Mouse (Mus musculus) layer of hippocampus, postnatal 14 days (tissue): ENCODE measurements around the gene Slc37a3. TPM values are rescaled to one million over a fixed set of nuclear protein-coding genes. Genes with fewer than 3 reads are reported as not detected.
"Not testable (repeated sequence)": the region's sequence is repeated elsewhere in the genome, so short reads cannot be mapped to it uniquely, and the experiment has no call there.

Experiments used
- DNase-seq, 2 experiments: peaks; one replicate each; pipeline ENCODE4 v3.0.0; 2021 to 2022; ENCODE audit warnings: low spot score in 2 of 2, mixed read lengths in 1 of 2
- total RNA-seq, 2 experiments: library from RNA; stranded (reverse); gene quantifications; 2 replicates each; pipeline ENCODE4 v1.2.3; 2021

Slc37a3 gene
- total RNA-seq, 2 experiments from 2014 or later, result 85.7 to 87.6 TPM

- DNase-seq, result no peak
These were observed 2.3 kb upstream of the Slc37a3 start for GRCm38 (mm10) chr6:39379749-39380148.

- DNase-seq, result no peak
These were observed 1.7 kb upstream of the Slc37a3 start for GRCm38 (mm10) chr6:39379224-39379623.

GRCm38 (mm10) chr6:39378161-39378835, 823 bp upstream of the Slc37a3 start:
- not testable (repeated sequence) for DNase-seq

- no peak for DNase-seq
These were observed 700 bp downstream of the Slc37a3 start for GRCm38 (mm10) chr6:39376775-39377174.

GRCm38 (mm10) chr6:39373301-39373955, 4.0 kb downstream of the Slc37a3 start:
- DNase-seq, result no peak

- no peak for DNase-seq
These were observed 4.7 kb downstream of the Slc37a3 start for GRCm38 (mm10) chr6:39372727-39373126.

DNA sequence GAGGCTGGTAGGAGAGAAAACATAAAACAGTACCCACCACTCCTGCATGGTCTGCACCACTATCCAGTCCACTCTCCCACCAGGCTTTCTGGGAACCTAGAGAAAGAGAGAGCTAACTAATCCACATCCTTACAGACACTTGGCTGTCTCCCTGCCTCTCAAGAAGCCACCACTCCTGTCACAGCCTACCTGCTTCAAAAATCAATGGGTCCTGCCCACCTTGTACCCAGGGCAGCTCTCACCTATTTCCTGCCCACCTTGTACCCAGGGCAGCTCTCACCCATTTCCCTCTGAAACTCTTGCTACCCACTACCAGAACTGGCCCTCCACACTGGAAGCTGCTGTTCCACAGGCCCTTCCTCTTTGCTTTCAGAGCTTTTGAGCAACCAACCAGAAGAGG, 5.4 kb downstream of the Slc37a3 start:
- DNase-seq, result no peak

- DNase-seq, result no peak
These were observed 7.8 kb downstream of the Slc37a3 start for GRCm38 (mm10) chr6:39369631-39370030.

DNA sequence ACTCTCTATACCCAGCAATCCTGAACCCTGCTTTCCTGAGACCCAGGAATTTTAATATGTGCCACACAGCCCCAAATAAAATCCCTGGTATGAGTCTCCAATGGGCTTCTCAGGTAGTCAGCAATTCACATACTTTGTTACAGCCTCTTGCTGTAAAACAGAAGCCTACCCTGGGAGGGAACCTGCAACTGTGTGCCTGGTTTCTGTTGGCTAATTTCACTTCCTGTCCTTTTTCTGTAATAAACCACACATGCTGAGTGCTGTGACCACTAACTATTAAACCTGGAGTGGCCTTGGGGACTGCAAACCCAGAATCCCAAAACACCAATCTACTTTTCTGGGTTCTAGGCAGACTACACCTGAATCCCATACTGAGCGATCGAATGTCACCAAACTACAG, 14.8 kb downstream of the Slc37a3 start:
- no peak for DNase-seq

DNA sequence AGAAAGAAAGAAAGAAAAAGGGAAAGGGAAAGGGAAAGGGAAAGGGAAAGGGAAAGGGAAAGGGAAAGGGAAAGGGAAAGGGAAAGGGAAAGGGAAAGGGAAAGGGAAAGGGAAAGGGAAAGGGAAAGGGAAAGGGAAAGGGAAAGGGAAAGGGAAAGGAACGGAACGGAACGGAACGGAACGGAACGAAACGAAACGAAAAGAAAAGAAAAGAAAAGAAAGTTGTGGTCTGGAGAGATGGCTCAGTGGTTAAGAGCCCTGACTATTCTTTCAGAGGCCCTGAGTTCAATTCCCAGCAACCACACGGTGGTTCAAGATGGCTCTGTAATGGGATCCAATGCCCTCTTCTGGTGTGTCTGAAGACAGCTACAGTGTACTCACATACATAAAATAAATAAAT, 18.3 kb downstream of the Slc37a3 start:
- not testable (repeated sequence) for DNase-seq

GRCm38 (mm10) chr6:39348946-39349345, 28.5 kb downstream of the Slc37a3 start:
- DNase-seq, result no peak

- DNase-seq, result no peak
These were observed 29.3 kb downstream of the Slc37a3 start for GRCm38 (mm10) chr6:39347880-39348814.

- DNase-seq, result no peak
These were observed 30.4 kb downstream of the Slc37a3 start for GRCm38 (mm10) chr6:39346991-39347501.

DNA sequence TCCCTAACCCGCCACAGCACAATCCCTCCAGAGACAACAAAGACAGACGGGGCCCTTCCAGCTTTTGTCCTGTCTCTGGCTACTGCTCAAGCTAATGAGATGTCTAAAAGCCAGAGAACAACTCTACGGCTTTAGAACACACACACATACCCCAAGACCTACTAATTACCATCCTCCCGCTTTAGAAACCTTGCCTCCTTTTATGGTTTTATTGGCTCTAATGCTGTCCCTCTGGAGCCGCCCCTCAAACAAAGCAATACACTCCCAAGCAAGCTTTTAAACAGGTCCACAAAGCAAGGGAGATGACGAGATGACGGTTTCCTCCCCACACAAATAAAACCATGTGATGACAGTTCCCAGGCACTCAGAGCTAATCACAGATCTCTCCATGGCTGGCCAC, 32.0 kb downstream of the Slc37a3 start:
- DNase-seq, result no peak

DNA sequence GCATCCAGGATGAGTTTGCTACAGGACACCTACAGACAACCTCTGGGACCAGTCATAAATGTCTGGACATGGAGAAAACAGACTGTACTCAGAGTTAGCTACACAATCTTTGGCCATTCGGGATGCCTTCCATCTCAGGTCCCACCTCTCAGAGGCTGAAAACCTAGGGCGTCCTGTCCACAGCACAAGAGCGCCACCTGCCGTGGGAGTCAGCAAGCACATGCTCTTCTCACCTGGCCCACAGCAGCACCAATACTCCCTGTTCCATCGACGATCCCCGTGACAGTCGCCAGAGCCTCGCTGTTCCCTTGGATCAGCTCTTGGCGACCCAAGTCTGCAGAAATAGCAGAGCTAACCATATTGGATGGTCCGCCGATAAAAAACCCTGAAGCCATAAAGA, 33.5 kb downstream of the Slc37a3 start:
- peak; percentile 77 to 79 for DNase-seq

DNA sequence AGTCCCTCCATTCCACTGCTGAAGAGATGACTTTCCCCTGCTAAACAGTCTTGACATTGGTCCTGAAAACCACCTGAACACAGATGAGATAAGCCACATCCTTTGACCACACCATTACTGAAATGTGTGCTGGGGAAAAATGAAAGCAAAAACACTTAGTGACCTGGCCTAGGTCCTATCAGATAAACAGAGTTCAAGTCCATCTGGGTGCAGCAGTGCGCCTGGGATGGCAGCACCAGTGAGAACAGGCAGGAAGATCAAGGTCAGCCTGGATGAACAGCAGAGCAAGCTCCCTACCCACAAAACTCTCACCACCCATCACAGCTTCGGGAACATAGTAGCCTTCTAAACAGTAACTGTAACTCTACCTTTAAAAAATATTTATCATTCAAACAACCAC, 35.7 kb downstream of the Slc37a3 start:
- DNase-seq, result no peak

DNA sequence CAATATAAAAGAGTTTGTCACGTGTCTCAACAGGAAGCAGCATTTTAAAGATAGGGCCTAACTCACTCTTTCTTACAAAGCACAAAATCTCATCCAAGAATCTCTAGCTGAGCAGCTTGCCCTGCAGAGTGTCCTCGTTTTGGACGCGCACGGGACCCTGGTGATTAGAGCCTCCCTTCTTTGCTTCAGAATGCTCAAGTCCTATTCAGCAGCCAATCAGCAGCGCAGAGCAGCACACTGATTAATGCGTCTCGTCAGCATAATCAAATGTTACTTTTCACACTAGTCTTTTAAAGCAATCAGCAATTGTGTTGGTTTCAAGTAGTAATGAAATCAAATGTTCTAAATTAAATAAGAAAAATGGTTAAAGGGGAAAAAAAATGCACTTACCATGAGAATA, 39.1 kb downstream of the Slc37a3 start:
- DNase-seq, result no peak

GRCm38 (mm10) chr6:39334873-39335272, 42.6 kb downstream of the Slc37a3 start:
- no peak for DNase-seq

DNA sequence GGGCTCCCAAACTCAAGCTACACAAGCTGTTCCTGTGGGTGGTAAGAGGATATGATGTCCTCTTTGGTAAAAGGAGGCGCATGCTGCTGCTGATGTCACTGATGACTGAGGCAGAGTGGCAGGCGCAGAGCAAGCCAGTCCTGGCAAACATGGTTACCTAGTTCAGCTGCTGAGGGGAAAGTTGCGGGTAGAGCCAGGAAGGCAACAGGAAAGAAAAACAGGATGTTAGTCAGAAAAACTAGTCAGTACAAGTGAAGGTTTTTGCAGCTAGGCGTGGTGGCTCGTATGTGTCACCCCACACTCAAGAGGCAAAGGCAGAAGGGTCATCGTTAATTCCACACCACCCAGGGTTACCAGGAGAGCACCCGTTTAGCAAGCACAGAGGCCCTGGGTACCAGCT, 43.3 kb downstream of the Slc37a3 start:
- no peak for DNase-seq

DNA sequence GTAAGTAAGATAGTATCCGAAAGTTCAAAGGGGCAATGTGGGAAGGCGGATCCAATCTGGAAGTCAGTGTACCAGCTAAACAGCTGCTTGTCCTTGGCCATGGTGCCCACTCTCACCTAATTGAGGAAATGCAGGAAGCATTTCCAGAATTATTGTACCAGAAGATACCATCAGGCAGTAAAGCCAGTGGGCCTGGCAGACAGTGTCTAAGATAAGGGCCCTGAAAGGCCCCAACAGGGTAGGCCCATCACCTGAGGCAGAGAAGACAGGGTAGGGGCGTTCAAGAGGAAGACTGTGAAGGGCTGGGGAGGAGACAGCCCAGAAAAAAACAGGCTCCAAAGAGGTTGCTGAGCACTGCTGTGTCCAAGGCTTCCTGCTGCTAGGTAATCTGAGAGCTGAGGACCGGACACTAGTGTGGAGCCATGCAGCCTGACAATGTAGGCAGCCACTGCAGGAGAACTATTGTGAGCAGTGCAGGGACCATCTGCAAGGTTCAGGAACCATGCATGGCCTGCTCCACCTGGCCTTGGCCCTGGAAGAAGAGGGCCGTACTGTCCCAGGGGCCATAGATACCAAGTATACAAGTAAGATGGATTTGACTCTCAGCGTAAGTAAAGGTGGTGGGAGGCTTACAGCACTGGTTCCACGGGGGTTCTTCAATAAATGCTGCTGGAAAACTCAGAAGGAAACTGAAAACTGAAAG, 45.3 kb downstream of the Slc37a3 start:
- no peak for DNase-seq

- DNase-seq, result no peak
These were observed 46.5 kb downstream of the Slc37a3 start for GRCm38 (mm10) chr6:39330981-39331380.
